Mouse (Mus musculus): ENCODE data around the gene Adora2b. TPM values are rescaled to one million over a fixed set of nuclear protein-coding genes. Genes with fewer than 3 reads are reported as not detected.

Adora2b gene
- polyA plus RNA-seq, 1 experiment: 10.6 TPM

DNA sequence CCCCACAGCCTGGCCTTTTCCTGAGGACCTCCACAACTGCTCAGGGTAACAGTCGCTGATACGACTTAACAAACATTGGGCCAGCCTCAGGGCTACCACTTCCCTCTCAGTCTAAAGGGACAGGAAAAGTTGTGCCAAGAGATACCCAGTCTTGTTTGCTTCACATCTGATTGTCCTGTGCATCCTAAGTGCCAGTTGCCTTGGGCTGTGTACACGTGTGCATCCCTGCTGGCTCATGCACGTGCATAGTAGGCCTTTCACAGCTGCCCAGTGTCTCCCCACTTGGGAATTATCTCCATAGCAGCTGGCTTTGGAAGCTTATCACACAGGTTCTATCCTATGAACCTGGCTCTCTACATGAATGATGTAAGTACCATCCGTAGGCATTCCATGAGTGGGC, 25.4 kb upstream of the Adora2b start:
- H3K4me3 ChIP-seq (replicated peaks): peak overlapping the region; percentile 84
- TF ChIP-seq FLI1 (IDR thresholded peaks at IDR 0.05; ENCODE audit: low read length) (no peak), GATA1 (IDR thresholded peaks at IDR 0.05; ENCODE audit: borderline replicate concordance, low read length) (no peak)
- H3K27me3 ChIP-seq (replicated peaks): no peaks in the 10 kb centered on the region
- no peaks in the 10 kb centered on the region for H3K9me3 ChIP-seq
- peaks cover 72% of the 10 kb centered on the region for H3K36me3 ChIP-seq (replicated peaks; ENCODE audit: low read length)
- H3K4me1 ChIP-seq: peaks cover 100% of the 10 kb centered on the region

- peak overlapping the region; percentile 20 for H3K4me3 ChIP-seq (replicated peaks)
- TF ChIP-seq GATA1 (IDR thresholded peaks at IDR 0.05; ENCODE audit: borderline replicate concordance, low read length): no peak
- TF ChIP-seq FLI1 (IDR thresholded peaks at IDR 0.05; ENCODE audit: low read length): no peak
- no peaks in the 10 kb centered on the region for H3K27me3 ChIP-seq (replicated peaks)
- peaks cover 72% of the 10 kb centered on the region for H3K36me3 ChIP-seq (replicated peaks; ENCODE audit: low read length)
- H3K9me3 ChIP-seq: no peaks in the 10 kb centered on the region
- H3K4me1 ChIP-seq: peaks cover 98% of the 10 kb centered on the region
These were observed 24.8 kb upstream of the Adora2b start for GRCm38 (mm10) chr11:62223962-62224361.

DNA sequence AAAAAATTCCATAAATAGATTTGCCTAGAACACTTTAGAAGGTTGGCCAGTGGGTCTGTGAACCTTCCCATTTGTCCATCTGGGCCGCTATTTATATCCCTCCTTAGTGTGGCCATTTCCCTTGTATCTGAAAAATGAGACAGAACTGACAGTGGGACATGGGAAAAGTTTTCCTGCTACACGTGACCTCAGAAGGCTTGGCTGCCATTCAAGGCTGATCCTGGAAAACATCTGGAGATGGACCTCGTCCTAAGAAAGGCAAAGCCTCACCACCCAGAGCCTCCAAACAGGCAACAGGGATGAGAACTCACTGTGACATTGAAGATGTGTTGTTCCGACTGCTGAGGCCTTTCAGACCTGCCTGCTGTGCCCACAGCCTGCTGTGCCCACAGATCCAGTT, 24.0 kb upstream of the Adora2b start:
- no peak for TF ChIP-seq GATA1 (IDR thresholded peaks at IDR 0.05; ENCODE audit: borderline replicate concordance, low read length)
- no peak for TF ChIP-seq FLI1 (IDR thresholded peaks at IDR 0.05; ENCODE audit: low read length)

GRCm38 (mm10) chr11:62240631-62241261, 8.0 kb upstream of the Adora2b start:
- Histone ChIP-seq H3K9me3 (peaks cover 5% of the 10 kb centered on the region), H3K27me3 (replicated peaks) (peaks cover 2% of the 10 kb centered on the region), H3K4me3 (replicated peaks) (no peak overlapping the region), H3K4me1 (peaks cover 75% of the 10 kb centered on the region), H3K36me3 (replicated peaks; ENCODE audit: low read length) (peaks cover 47% of the 10 kb centered on the region)
- TF ChIP-seq FLI1 (IDR thresholded peaks at IDR 0.05; ENCODE audit: low read length) (no peak), GATA1 (IDR thresholded peaks at IDR 0.05; ENCODE audit: borderline replicate concordance, low read length) (no peak)

More for the DNA sequence above, 24.0 kb upstream of the Adora2b start:
- Histone ChIP-seq H3K9me3 (no peaks in the 10 kb centered on the region), H3K27me3 (replicated peaks) (no peaks in the 10 kb centered on the region), H3K4me3 (replicated peaks) (peak overlapping the region; percentile 65), H3K36me3 (replicated peaks; ENCODE audit: low read length) (peaks cover 71% of the 10 kb centered on the region), H3K4me1 (peaks cover 98% of the 10 kb centered on the region)

DNA sequence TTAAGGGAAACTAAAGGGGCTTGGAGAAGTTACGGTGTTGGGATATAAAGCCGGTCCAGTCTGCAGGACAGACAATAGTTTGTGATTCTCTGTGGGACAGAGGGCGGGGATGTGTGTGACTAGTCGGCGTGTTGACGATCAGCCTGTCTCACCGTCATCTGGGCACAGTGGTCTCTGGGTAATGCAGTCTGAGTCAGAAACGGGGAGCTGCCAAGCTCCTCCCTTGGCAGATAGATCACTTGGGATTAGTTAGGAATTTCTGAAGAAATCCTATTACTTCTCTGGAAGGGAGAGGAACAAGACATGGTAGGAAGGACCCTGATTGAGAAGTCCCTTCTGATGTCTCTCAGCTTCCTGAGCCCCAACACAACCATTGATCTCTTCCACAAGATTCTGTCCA, 4.9 kb upstream of the Adora2b start:
- Histone ChIP-seq H3K36me3 (replicated peaks; ENCODE audit: low read length) (peaks cover 39% of the 10 kb centered on the region), H3K4me1 (peaks cover 56% of the 10 kb centered on the region), H3K9me3 (peaks cover 13% of the 10 kb centered on the region), H3K4me3 (replicated peaks) (no peak overlapping the region), H3K27me3 (replicated peaks) (peaks cover 2% of the 10 kb centered on the region)
- TF ChIP-seq FLI1 (IDR thresholded peaks at IDR 0.05; ENCODE audit: low read length): no peak
- TF ChIP-seq GATA1 (IDR thresholded peaks at IDR 0.05; ENCODE audit: borderline replicate concordance, low read length): no peak

- H3K4me1 ChIP-seq: peaks cover 56% of the 10 kb centered on the region
- H3K27me3 ChIP-seq (replicated peaks): peaks cover 2% of the 10 kb centered on the region
- H3K9me3 ChIP-seq: peaks cover 13% of the 10 kb centered on the region
- H3K36me3 ChIP-seq (replicated peaks; ENCODE audit: low read length): peaks cover 35% of the 10 kb centered on the region
- TF ChIP-seq FLI1 (IDR thresholded peaks at IDR 0.05; ENCODE audit: low read length) (no peak), GATA1 (IDR thresholded peaks at IDR 0.05; ENCODE audit: borderline replicate concordance, low read length) (no peak)
- no peak overlapping the region for H3K4me3 ChIP-seq (replicated peaks)
These were observed 4.3 kb upstream of the Adora2b start for GRCm38 (mm10) chr11:62244471-62244870.

GRCm38 (mm10) chr11:62247759-62248400, 904 bp upstream of the Adora2b start:
- H3K4me3 ChIP-seq (replicated peaks): peak overlapping the region; percentile 99
- H3K9me3 ChIP-seq: peaks cover 13% of the 10 kb centered on the region
- H3K27me3 ChIP-seq (replicated peaks): no peaks in the 10 kb centered on the region
- TF ChIP-seq GATA1 (IDR thresholded peaks at IDR 0.05; ENCODE audit: borderline replicate concordance, low read length): no peak
- TF ChIP-seq FLI1 (IDR thresholded peaks at IDR 0.05; ENCODE audit: low read length): no peak
- peaks cover 35% of the 10 kb centered on the region for H3K36me3 ChIP-seq (replicated peaks; ENCODE audit: low read length)
- peaks cover 68% of the 10 kb centered on the region for H3K4me1 ChIP-seq

DNA sequence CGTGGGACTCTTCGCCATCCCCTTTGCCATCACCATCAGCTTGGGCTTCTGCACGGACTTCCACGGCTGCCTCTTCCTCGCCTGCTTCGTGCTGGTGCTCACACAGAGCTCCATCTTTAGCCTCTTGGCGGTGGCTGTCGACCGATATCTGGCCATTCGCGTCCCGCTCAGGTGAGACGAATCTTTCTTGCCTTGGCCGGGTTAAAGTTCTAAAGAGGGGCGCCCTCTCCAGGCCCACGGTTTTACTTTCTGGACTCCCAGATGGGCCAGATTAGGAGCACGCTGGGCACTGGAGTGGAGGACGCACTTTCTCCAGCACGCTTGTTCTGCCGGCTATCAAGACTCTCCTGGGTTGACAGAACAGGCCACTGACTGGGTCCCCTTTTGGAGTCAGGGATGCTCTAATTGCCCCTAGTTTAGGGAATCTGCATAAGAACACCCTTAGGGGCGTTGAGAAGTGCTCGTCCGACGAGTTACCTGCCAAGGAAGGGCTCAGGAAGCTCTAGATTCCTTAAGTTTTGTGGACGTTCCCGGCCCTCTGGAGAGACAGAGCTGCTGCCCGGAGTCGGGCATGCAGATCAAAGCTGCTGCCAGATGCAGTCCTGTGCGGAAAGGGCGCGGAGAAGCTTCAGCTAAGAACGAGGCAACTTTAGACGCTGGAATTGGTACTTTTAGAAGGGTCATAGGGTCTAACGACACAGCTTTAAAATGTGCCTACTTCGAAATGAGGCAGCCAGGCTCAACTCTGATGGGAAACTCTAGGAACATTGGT, 668 bp downstream of the Adora2b start:
- H3K27me3 ChIP-seq (replicated peaks): no peaks in the 10 kb centered on the region
- peaks cover 47% of the 10 kb centered on the region for H3K36me3 ChIP-seq (replicated peaks; ENCODE audit: low read length)
- peak overlapping the region; percentile 99 for H3K4me3 ChIP-seq (replicated peaks)
- peaks cover 74% of the 10 kb centered on the region for H3K4me1 ChIP-seq
- TF ChIP-seq GATA1 (IDR thresholded peaks at IDR 0.05; ENCODE audit: borderline replicate concordance, low read length) (no peak), FLI1 (IDR thresholded peaks at IDR 0.05; ENCODE audit: low read length) (no peak)
- H3K9me3 ChIP-seq: peaks cover 13% of the 10 kb centered on the region

DNA sequence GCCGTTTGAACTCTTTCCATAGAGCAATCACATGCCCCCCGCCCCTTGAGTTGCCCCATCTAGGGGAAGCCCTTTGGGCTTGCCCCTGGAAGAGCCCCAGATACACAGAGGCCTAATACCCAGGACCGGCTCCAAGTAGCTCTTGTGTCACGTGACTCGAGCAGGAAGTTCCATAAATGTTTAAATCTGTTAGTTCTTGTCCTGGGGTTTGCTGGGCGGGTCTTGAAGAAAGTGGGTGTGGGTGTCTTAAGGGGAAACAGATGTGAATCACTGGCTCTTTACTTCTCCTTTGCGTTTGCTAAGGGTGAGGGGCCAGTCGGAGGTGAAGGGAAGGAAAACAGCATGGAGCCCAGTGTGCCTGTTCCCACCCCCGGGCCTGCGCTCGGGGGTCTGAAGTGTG, 2.3 kb downstream of the Adora2b start:
- Histone ChIP-seq H3K27me3 (replicated peaks) (no peaks in the 10 kb centered on the region), H3K9me3 (peaks cover 6% of the 10 kb centered on the region; the same call in 1 of the 2 replicates), H3K4me1 (peaks cover 84% of the 10 kb centered on the region), H3K36me3 (replicated peaks; ENCODE audit: low read length) (peaks cover 45% of the 10 kb centered on the region), H3K4me3 (replicated peaks) (peak overlapping the region; percentile 99)
- TF ChIP-seq GATA1 (IDR thresholded peaks at IDR 0.05; ENCODE audit: borderline replicate concordance, low read length): no peak
- TF ChIP-seq FLI1 (IDR thresholded peaks at IDR 0.05; ENCODE audit: low read length): no peak

DNA sequence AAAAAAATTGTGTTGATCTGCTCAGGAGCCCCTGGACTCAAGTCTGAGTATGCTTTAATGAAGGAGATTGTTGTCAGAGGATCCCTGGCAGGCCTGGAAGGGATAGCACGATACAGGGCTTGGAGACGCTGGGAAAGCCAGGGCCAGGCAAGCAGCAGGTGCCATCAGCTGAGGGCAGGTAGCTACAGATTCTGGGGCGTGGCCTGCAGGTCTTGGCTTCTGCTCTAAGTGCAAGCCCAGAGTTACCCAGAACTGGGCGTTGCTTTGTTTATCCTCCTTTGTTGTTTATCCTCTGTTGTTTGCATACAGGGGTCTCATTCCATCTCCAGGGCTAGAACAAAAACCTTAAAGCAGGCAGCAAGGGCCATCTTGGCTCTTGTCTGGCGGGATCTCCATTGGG, 4.6 kb downstream of the Adora2b start:
- no peaks in the 10 kb centered on the region for H3K27me3 ChIP-seq (replicated peaks)
- H3K36me3 ChIP-seq (replicated peaks; ENCODE audit: low read length): peaks cover 59% of the 10 kb centered on the region

More for the DNA sequence above, 4.6 kb downstream of the Adora2b start:
- TF ChIP-seq FLI1 (IDR thresholded peaks at IDR 0.05; ENCODE audit: low read length): no peak
- no peaks in the 10 kb centered on the region for H3K9me3 ChIP-seq
- H3K4me1 ChIP-seq: peaks cover 98% of the 10 kb centered on the region
- peak overlapping the region; percentile 38 for H3K4me3 ChIP-seq (replicated peaks)

All from megakaryocyte, embryonic 14.5 days (primary cell).